Mouse (Mus musculus) left cerebral cortex, adult 2 months (tissue): Measurements from ENCODE around the gene Gap43. TPM values are rescaled to one million over a fixed set of nuclear protein-coding genes. Genes with fewer than 3 reads are reported as not detected.
"Not testable (repeated sequence)": the region's sequence is repeated elsewhere in the genome, so short reads cannot be mapped to it uniquely, and the experiment has no call there.

ENCODE experiments used
- DNase-seq, 2 experiments: peaks; one replicate each; pipeline ENCODE4 v3.0.0; 2021 to 2022; ENCODE audit warnings: low spot score in 2 of 2, mixed read lengths in 1 of 2; ENCODE audit errors: extremely low spot score in 1 of 2
- H3K27ac ChIP-seq: fragments of 200-600 bp; 2 replicates; pipeline ENCODE4 v1.8.1; 2022
- H3K4me3 ChIP-seq: fragments of 200-600 bp; 2 replicates; pipeline ENCODE4 v1.8.1; 2022
- CTCF ChIP-seq: fragments of 200-600 bp; IDR thresholded peaks from 2 replicates; pipeline ENCODE4 v1.8.1; 2022; ENCODE audit warnings: antibody characterized with exemption, mild to moderate bottlenecking, moderate library complexity
- intact Hi-C: fragments of 180-260 bp; cut with DNase I; formaldehyde crosslinking; loops from one replicate; pipeline ENCODE4 v1.15.1; 2025
- long read RNA-seq, 2 experiments: library from polyadenylated mRNA; stranded (forward); transcript quantifications; one replicate each; pipeline ENCODE4 v2.0.0; 2021; ENCODE audit warnings: borderline mapping rate in 2 of 2
- total RNA-seq, 2 experiments: library from RNA; stranded (reverse); gene quantifications; 2 replicates each; pipeline ENCODE4 v1.2.3; 2021

Gap43 gene
- 100 to 1,000 TPM; 302 to 315 TPM for total RNA-seq
- long read RNA-seq, experiment 1, transcript Gap43-201 (3 exons, 1,420 nt): major isoform, 233 of 245 reads
- long read RNA-seq, experiment 1, partial matches to known transcripts: 7 of 245 reads
- long read RNA-seq, experiment 1, other reads (novel, unspliced or antisense): 4 of 245 reads
- long read RNA-seq, experiment 2, transcript Gap43-201 (3 exons, 1,420 nt): major isoform, 145 of 156 reads
- long read RNA-seq, experiment 2, partial matches to known transcripts: 6 of 156 reads
- long read RNA-seq, experiment 2, other reads (novel, unspliced or antisense): 5 of 156 reads

DNA sequence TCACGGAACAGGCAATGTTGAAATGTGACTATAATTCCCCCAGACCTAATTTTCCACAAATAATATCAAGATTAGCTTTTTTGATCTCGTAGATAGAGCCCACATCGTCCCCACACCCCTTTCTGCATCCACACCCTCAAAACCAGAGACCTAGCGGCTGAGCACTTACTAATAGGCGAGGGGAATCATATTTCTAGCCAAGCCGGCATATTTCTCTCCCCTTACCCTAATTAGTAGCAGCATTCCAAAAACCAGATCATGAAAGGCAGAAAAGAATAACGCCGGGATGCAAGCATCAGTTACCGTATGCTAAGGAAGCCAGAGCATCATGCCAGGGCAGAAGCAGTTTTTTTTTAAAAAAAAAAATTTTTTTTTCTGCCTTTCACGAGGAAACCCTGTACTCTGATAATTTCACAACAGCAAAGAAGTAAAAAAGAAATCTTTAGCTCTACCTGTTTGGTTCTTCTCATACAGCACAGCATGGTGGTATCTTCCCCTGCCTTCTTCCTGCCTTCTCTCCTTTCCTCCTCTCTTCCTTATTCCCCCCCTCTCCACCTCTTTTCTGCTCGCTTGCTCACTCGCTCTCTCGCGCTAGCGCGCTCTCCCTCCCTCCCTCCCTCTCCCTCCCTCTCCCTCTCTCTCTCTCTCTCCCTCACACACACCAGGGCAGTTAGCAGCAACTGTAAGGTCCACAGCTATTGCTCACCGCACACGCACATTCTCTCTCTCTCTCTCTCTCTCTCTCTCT lies at the start of gene Gap43:
Gap43 (minus strand) TSS at position 631 of the 748 bp plus-strand sequence.
- DNase-seq: no peak
- H3K27ac ChIP-seq: peak within 1 kb of the TSS; percentile 77
- TF ChIP-seq CTCF: no peak
- H3K4me3 ChIP-seq: peak within 1 kb of the TSS; percentile 65
- intact Hi-C loops: no loop called here

DNA sequence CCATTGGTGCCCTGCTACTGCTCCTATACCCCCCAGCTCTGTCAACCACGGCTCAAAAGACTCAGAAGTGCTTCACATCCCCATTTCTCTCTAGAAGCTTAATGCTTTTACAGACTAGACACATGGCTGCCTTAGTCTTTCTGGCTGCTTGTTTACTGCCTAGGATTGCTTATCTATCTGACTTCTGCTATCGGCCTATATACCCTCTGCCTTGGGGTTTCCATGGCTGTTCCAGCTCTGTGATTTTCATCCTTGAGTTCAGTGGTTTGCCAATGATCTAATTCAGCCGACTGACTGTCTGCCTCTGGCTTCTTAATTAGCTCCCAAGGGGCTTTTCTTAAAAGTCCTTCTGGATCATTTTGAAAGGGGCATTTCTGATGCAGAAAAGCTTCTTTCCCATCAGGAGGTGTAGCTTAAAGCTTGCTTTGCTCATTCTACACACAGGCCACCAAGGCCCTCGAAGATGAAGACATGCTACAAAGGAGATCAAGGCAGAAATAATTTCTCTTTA lies 40.9 kb upstream of the Gap43 start:
- intact Hi-C loops: no loop called here
- Histone ChIP-seq H3K27ac (no peak overlapping the region), H3K4me3 (no peak overlapping the region)
- no peak for DNase-seq
- no peak for TF ChIP-seq CTCF

DNA sequence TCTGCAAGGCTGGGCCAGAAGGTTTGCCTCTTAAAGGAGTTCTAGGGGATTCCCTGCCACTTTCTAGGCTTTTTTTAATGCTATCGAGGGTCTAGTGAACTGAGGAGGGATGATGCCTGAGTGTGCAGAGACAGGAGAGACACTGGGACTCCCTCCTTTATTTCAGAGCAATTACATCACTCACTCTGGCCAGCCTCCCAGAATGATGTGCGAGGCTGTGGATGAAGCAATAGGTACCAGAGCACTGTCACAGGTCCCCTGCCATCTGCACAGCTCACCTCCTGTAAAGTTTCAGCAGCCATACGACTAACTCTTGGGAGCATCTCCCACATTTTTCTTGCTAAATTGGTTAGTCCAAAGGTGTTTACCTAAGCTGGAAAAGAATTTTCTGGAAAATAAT lies 40.2 kb upstream of the Gap43 start:
- intact Hi-C loops: no loop called here
- Histone ChIP-seq H3K27ac (no peak overlapping the region), H3K4me3 (no peak overlapping the region)
- DNase-seq: no peak
- no peak for TF ChIP-seq CTCF

DNA sequence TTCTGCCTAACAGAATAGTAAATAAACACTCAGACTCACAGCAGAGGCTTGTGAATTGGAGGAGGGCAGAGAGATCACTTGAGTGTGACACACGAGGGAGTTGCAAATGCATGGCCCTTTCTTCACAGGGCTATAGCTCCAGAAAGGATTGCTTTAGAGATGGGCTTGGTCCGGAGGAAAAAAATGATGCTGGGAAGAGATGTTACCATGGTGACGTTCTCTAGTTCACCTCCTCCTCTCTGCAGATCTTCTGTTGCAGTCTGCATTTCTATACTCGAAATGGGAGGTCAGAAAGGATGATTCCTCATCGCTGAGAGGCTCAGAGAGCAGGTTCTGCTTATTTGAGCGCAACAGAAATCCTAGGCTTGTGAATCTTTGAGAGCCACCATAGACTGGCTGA lies 29.7 kb upstream of the Gap43 start:
- H3K27ac ChIP-seq: peak overlapping the region; percentile 68; the same call in 1 of the 2 replicates
- no peak overlapping the region for H3K4me3 ChIP-seq
- intact Hi-C loops: no loop called here
- no peak for TF ChIP-seq CTCF
- DNase-seq: peak in 1 of 2 experiments; percentile 24

DNA sequence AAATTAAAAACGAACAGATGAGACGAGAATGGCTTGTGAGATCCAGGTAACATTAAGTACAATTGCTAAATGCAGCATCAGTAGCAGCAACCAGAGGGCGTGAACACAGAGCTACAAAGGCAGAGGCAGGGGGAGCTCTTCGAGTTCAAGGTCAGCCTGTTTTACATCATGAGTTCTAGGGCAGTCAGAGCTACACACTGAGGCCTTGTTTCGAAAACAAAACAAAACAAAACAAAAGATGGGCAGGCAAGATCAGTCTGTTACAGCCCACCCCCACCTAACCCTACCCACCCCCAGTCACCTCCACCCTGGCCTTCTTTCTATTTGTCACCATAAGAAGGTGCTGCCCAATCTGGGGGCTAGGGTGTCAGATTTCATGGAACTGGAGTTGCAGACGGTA lies 28.9 kb upstream of the Gap43 start:
- no peak overlapping the region for H3K27ac ChIP-seq
- no peak for DNase-seq
- intact Hi-C loops: no loop called here
- no peak for TF ChIP-seq CTCF
- H3K4me3 ChIP-seq: no peak overlapping the region

DNA sequence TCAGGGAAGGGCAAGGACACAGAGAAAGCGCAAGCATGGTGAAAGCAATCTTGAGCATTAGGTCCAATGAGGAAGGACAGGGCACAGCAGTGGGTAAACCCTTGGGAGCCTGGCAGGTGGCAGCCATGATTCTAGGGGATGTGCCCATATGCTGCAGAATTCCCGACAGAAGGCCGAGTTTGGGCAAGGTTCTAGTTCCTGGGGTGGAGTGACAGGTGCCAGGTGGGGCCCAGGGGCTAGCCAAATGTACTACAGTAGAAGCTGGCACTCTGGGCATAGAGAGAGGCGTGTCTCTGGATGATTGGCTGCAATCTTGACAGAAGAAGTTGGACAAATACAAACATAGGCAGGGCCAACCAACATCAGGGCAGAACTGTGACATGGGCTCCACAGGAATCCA lies 19.6 kb upstream of the Gap43 start:
- H3K27ac ChIP-seq: no peak overlapping the region
- no peak for TF ChIP-seq CTCF
- no peak overlapping the region for H3K4me3 ChIP-seq
- intact Hi-C loops: no loop called here
- no peak for DNase-seq

DNA sequence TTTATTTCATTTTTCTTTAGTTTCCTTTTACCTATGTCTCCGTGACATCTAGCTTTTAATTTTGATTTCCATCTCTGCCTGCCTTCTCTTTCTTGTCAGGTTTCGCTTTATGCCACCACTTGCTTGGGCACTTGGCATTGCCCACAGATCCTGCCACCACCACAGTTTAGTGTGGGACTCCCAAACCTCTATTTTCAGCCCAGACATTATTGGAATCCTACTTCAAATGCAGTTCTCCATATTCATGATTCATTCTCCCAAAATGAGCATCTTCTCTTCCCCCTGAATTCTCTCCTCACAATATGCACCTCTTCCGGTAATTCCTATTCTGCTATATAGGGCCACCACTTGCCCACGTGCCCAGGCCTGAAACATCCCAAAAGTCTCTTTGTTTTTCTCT lies 17.6 kb upstream of the Gap43 start:
- Histone ChIP-seq H3K4me3 (no peak overlapping the region), H3K27ac (no peak overlapping the region)
- intact Hi-C loops: loop anchor here (10.0 kb wide), 1 partner anchor 257 kb away; no protein-coding TSS in a partner anchor
- no peak for DNase-seq
- no peak for TF ChIP-seq CTCF

DNA sequence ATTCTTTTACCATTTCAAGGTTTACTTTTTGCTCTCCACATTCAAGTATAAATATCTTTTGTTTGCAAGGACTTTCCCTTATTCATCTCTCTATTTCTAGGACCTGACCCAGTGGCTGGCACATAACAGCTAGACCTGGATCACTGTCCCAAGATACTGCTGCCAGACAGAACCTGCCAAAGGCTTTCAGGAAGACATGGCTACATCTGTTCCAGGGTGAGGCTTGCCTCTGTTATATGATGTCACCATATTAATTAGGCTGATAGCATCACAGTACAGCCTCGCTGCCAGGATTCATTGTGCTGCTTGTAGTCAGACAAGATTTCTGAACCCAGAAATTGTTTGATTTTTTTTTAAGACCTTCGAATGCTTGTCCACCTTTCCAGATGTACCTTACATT lies 9.6 kb upstream of the Gap43 start:
- TF ChIP-seq CTCF: no peak
- intact Hi-C loops: loop anchor here (10.0 kb wide), 1 partner anchor 265 kb away; no protein-coding TSS in a partner anchor
- DNase-seq: no peak
- H3K4me3 ChIP-seq: no peak overlapping the region
- H3K27ac ChIP-seq: no peak overlapping the region

DNA sequence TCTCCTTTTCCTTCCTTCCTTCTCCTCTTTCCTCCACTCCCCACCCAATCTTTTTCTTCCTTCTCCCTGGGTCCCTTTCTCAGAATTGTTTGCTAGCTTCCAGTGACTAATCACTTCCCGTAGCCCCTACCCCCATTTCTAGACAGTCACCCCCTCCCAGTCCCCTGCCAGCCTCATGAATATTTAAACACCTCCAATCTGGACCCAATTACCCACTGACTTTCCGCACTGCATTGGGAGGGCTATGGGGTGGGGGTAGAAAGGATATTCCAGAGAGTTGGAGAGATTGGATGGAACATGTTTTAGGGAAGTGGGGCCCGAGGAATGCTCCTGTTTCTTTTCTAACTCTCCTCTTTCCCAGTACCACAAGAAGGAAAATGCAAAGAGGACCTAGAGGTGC lies 414 bp upstream of the Gap43 start:
- H3K27ac ChIP-seq, DNase-seq, intact Hi-C loops, H3K4me3 ChIP-seq: not testable (repeated sequence)

DNA sequence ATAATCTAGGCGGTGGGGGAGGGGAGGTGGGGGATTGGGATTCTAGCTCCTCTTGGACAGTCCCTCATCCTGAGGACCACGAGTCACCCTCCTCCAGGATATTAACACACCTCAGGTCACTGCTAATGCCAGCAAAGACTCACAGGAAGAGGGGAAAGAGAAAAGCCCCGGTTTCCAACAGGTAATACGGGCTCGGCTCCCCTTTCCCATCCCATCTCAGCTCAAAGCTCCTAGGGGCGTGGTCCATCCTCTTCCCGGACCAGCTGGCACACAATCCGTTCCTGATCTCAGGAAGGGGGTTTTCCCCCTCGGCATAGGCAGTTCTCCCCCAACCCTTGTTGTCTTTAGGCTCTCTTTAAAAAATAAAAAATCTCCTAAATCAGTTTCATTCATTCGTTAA lies 939 bp downstream of the Gap43 start:
- Histone ChIP-seq H3K27ac (peak overlapping the region; percentile 77), H3K4me3 (peak overlapping the region; percentile 65)
- no peak for DNase-seq
- intact Hi-C loops: no loop called here
- TF ChIP-seq CTCF: no peak

DNA sequence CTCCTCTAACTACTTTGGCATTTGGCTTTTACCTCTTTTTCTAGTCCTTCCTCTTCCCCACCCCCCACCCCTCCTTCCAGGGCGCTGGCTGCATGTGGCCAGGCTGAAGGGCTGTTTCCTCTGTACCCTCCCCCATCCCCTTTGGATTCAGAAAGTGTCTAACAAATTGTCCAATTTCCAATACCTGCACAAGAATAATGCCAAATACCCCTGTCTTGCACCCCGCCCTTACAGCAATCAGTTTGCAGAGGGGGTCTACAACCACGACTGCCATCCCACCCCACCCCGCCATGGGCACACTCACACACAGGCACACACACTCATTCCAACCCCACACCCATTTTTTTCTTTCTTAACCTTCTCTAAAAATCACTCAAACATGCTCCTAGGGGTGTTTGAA lies 1.5 kb downstream of the Gap43 start:
- no peak for TF ChIP-seq CTCF
- DNase-seq: no peak
- Histone ChIP-seq H3K27ac (peak overlapping the region; percentile 77), H3K4me3 (peak overlapping the region; percentile 65)
- intact Hi-C loops: no loop called here

DNA sequence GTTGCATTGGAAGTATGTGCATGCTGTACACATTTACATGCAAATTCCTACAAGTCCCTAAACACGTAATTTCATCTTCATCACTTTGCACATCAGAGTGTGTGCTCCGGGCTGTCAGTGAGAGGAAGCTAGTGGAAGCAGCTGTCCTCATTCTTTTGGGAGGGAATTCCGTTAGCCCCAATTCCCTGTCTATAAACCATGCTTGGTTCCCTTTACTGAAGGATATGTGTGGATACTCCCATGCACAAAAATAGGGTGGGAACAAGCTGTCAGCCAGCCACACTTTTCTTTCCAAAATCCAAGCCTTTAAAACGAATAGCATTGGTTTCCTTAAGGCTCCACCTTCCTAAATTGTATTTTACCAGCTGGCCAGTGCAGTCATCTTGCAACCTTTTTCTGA lies 2.1 kb downstream of the Gap43 start:
- TF ChIP-seq CTCF: no peak
- intact Hi-C loops: no loop called here
- Histone ChIP-seq H3K4me3 (peak overlapping the region; percentile 65), H3K27ac (peak overlapping the region; percentile 77)
- no peak for DNase-seq
